Mouse (Mus musculus): ENCODE measurements around the gene Gm10142.
"Not testable (repeated sequence)": the region's sequence is repeated elsewhere in the genome, so short reads cannot be mapped to it uniquely, and the experiment has no call there.

The Gm10142 gene

GRCm38 (mm10) chr10:77738929-77739328 lies 23.3 kb downstream of the Gm10142 start:
- no peak for DNase-seq (ENCODE audit: low spot score in 2 of 2)

- DNase-seq (ENCODE audit: low spot score in 2 of 2), result not testable (repeated sequence)
Measured at GRCm38 (mm10) chr10:77741924-77742688, 26.5 kb downstream of the Gm10142 start, which contains the start of gene Gm18596. Gm18596 (minus strand) TSS chr10:77742638.

- not testable (repeated sequence) for DNase-seq (ENCODE audit: low spot score in 2 of 2)
Measured at GRCm38 (mm10) chr10:77750686-77751085, 35.1 kb downstream of the Gm10142 start.

GRCm38 (mm10) chr10:77751254-77751653 lies 35.6 kb downstream of the Gm10142 start, which contains the start of gene Gm9736:
Gm9736 (minus strand) TSS chr10:77751354.
- not testable (repeated sequence) for DNase-seq (ENCODE audit: low spot score in 2 of 2)

GRCm38 (mm10) chr10:77752312-77752711 lies 36.7 kb downstream of the Gm10142 start:
- not testable (repeated sequence) for DNase-seq (ENCODE audit: low spot score in 2 of 2)

- no peak for DNase-seq (ENCODE audit: low spot score in 2 of 2)
Measured at GRCm38 (mm10) chr10:77753448-77753847, 37.8 kb downstream of the Gm10142 start.

- DNase-seq (ENCODE audit: low spot score in 2 of 2), result not testable (repeated sequence)
Measured at GRCm38 (mm10) chr10:77759582-77759981, 44.0 kb downstream of the Gm10142 start, which contains the start of gene Gm3233. Gm3233 (minus strand) TSS chr10:77759682.

All from frontal cortex, postnatal 10 days (tissue).